Mouse (Mus musculus): ENCODE measurements around the gene Runx2.

GRCm38 (mm10) chr17:44475910-44476309 is 338.7 kb downstream of the Runx2 start:
- TF ChIP-seq CTCF (IDR thresholded peaks at IDR 0.05 in 2 of 3, conservative IDR thresholded peaks at IDR 0.05 in 1 of 3; ENCODE audit: control insufficient read depth in 1 of 3, insufficient read depth in 1 of 3, low read depth in 2 of 3, low read length in 3 of 3, poor library complexity in 1 of 3, severe bottlenecking in 1 of 3) (no peak), MXI1 (IDR thresholded peaks at IDR 0.05; ENCODE audit: low read depth, low read length) (no peak), USF1 (IDR thresholded peaks at IDR 0.05; ENCODE audit: low read depth, low read length) (no peak), MYC (IDR thresholded peaks at IDR 0.05; ENCODE audit: low read depth, low read length) (no peak), MAZ (IDR thresholded peaks at IDR 0.05; ENCODE audit: low read depth, low read length) (no peak), GABPA (IDR thresholded peaks at IDR 0.05; ENCODE audit: low read depth, low read length) (no peak), POLR2A (IDR thresholded peaks at IDR 0.05; ENCODE audit: control insufficient read depth in 1 of 2, insufficient read depth in 1 of 2, low read depth in 1 of 2, low read length in 2 of 2, poor library complexity in 1 of 2) (no peak), HCFC1 (IDR thresholded peaks at IDR 0.05; ENCODE audit: low read depth, low read length) (no peak), ZMIZ1 (IDR thresholded peaks at IDR 0.05; ENCODE audit: low read depth, low read length) (no peak), EP300 (IDR thresholded peaks at IDR 0.05; ENCODE audit: low read depth in 1 of 2, low read length in 2 of 2) (no peak), CHD2 (IDR thresholded peaks at IDR 0.05; ENCODE audit: low read length) (no peak), POLR2AphosphoS5 (IDR thresholded peaks at IDR 0.05; ENCODE audit: borderline replicate concordance, low read depth, low read length) (no peak)
